Mouse (Mus musculus) hindbrain, embryonic 15.5 days (tissue): ENCODE measurements around the gene Chd4. TPM values are rescaled to one million over a fixed set of nuclear protein-coding genes. Genes with fewer than 3 reads are reported as not detected.

Experiments
- ATAC-seq: fragments of 200-750 bp; cut with Nextera tagmentation; 2 replicates; pipeline ENCODE4 v1.8.0; 2017; ENCODE audit warnings: low read depth, moderate number of reproducible peaks, moderate TSS enrichment; ENCODE audit not compliant: low FRiP score
- H3K27ac ChIP-seq: fragments of 300-500 bp; sonication (generic); replicated peaks from 2 replicates; pipeline ENCODE4 v1.5.1; 2015; ENCODE audit warnings: mild to moderate bottlenecking, inconsistent platforms
- H3K27me3 ChIP-seq: fragments of 300-500 bp; sonication (generic); 2 replicates; pipeline ENCODE4 v1.6.1; 2015; ENCODE audit warnings: control low read depth, inconsistent platforms
- H3K36me3 ChIP-seq: fragments of 300-500 bp; sonication (generic); 2 replicates; pipeline ENCODE4 v1.6.1; 2015; ENCODE audit warnings: control low read depth, inconsistent platforms
- H3K4me1 ChIP-seq: fragments of 300-500 bp; sonication (generic); replicated peaks from 2 replicates; pipeline ENCODE4 v1.6.1; 2015; ENCODE audit warnings: control low read depth, inconsistent platforms
- H3K4me2 ChIP-seq: fragments of 300-500 bp; sonication (generic); 2 replicates; pipeline ENCODE4 v1.6.1; 2015; ENCODE audit warnings: moderate library complexity, mild to moderate bottlenecking, inconsistent platforms
- H3K4me3 ChIP-seq: fragments of 300-500 bp; sonication (generic); 2 replicates; pipeline ENCODE4 v1.5.1; 2015; ENCODE audit warnings: mild to moderate bottlenecking, inconsistent platforms
- H3K9ac ChIP-seq: fragments of 300-500 bp; sonication (generic); 2 replicates; pipeline ENCODE4 v1.6.1; 2015; ENCODE audit warnings: inconsistent platforms
- H3K9me3 ChIP-seq: fragments of 300-500 bp; sonication (generic); 2 replicates; pipeline ENCODE4 v1.6.1; 2016; ENCODE audit warnings: control low read depth, inconsistent platforms
- WGBS: fragments of 180-500 bp; shearing (Covaris S2); methylation state at CpG from one replicate; pipeline ENCODE4 v1.1.7; 2015; 5-methylcytosine and 5-hydroxymethylcytosine counted together
- polyA plus RNA-seq: library from polyadenylated mRNA; unstranded; fragments of >200 nt; fragmentation: Nextera tagmentation; extraction: Ambion mirVana; gene quantifications from 2 replicates; pipeline ENCODE4 v1.2.1, GENCODE M21; 2015

The Chd4 gene
- polyA plus RNA-seq, 1 experiment from 2014 or later: 90.3 TPM

GRCm38 (mm10) chr6:125146148-125146547, 50.4 kb downstream of the Chd4 start:
- peak overlapping the region; percentile 86 for H3K4me3 ChIP-seq
- H3K4me2 ChIP-seq: peak overlapping the region; percentile 75
- H3K9me3 ChIP-seq: no peaks in the 10 kb centered on the region
- no peaks in the 10 kb centered on the region for H3K27me3 ChIP-seq
- ATAC-seq: no peak
- peak overlapping the region; percentile 92 for H3K9ac ChIP-seq
- WGBS: 42% methylated on average over 7 of the region's 7 CpGs
- H3K36me3 ChIP-seq: peaks cover 26% of the 10 kb centered on the region
- peaks cover 52% of the 10 kb centered on the region for H3K4me1 ChIP-seq
- H3K27ac ChIP-seq: 0 out of 2 replicates have a peak overlapping the region, but pooled peaks have one; percentile 29

- Histone ChIP-seq H3K36me3 (peaks cover 21% of the 10 kb centered on the region), H3K9me3 (no peaks in the 10 kb centered on the region), H3K4me3 (peak overlapping the region; percentile 86), H3K9ac (peak overlapping the region; percentile 92), H3K4me2 (peak overlapping the region; percentile 75), H3K4me1 (peaks cover 52% of the 10 kb centered on the region), H3K27me3 (no peaks in the 10 kb centered on the region), H3K27ac (0 out of 2 replicates have a peak overlapping the region, but pooled peaks have one; percentile 16)
- ATAC-seq: no peak
- 76% methylated on average over 4 of the region's 4 CpGs for WGBS
Measured at GRCm38 (mm10) chr6:125146797-125147196, 51.0 kb downstream of the Chd4 start.

DNA sequence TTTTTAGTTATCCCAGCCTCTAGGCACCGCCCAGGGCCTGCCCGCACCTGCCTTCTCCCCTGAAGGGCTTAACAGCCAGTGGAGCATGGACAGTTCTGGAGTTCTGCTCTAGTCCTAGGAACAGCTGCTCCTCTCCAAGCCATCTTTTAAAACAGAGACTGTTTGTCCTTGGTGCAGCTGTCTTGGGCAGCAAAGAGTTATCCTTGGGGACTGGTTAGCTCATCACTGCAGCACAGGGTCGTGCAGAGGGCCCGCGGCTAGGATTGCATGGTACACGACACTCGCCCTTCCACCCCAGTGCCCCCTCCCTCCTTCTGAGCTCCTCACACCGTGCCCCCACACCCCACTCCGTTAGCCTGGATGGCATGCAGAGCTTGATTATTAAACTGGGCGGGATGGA, 51.5 kb downstream of the Chd4 start:
- WGBS: 43% methylated on average over 10 of the region's 10 CpGs

DNA sequence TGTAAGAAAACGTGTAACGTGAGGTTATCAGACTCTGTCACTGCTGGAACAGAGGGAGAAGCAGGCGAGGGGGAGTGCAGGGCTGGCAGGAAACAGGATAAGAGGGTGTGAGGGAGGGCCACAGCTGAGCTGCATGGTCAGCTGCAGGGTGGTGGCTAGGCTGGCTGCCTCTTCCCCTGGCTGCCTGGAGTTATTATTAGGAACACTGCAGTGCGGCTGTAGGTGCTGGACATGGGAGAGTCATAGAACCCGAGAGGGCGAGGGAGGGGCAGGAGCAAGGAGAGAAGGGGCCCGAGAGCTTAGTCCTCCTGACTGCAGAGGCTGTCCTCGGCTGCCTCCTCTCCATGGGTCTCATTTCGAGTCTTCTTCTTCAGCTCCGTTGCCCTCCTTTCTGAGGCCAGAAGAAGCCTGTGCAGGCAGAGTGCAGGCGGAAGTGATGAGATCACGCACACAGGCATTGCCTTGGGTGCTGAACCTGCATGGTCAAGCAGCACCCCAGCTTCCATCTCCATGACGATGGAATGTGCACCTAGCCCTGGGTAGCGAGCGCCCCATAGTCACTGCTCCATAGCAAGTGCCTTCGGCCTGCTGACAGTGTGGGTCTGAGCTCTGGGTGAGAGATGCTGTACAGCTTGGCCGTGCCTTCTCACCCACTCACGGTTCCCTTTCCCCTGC, 52.6 kb downstream of the Chd4 start:
- Histone ChIP-seq H3K27me3 (no peaks in the 10 kb centered on the region), H3K4me3 (no peak overlapping the region), H3K36me3 (peaks cover 29% of the 10 kb centered on the region), H3K27ac (peak overlapping the region; percentile 20; the same call in 1 of the 2 replicates), H3K4me1 (peaks cover 52% of the 10 kb centered on the region), H3K9ac (peak overlapping the region; percentile 32), H3K9me3 (no peaks in the 10 kb centered on the region), H3K4me2 (peak overlapping the region; percentile 75)
- no peak for ATAC-seq
- WGBS: 67% methylated on average over 18 of the region's 18 CpGs

More for the DNA sequence above, 51.5 kb downstream of the Chd4 start:
- peaks cover 52% of the 10 kb centered on the region for H3K4me1 ChIP-seq
- peak overlapping the region; percentile 38 for H3K9ac ChIP-seq
- H3K4me2 ChIP-seq: peak overlapping the region; percentile 75
- peaks cover 21% of the 10 kb centered on the region for H3K36me3 ChIP-seq
- no peak for ATAC-seq
- H3K27me3 ChIP-seq: no peaks in the 10 kb centered on the region
- H3K27ac ChIP-seq: 0 out of 2 replicates have a peak overlapping the region, but pooled peaks have one; percentile 16
- H3K4me3 ChIP-seq: peak overlapping the region; percentile 86
- no peaks in the 10 kb centered on the region for H3K9me3 ChIP-seq

- H3K9ac ChIP-seq: no peak overlapping the region
- H3K4me3 ChIP-seq: no peak overlapping the region
- 75% methylated on average over 16 of the region's 16 CpGs for WGBS
- H3K27ac ChIP-seq: peak overlapping the region; percentile 20; the same call in 1 of the 2 replicates
- H3K4me2 ChIP-seq: peak overlapping the region; percentile 75; the same call in 1 of the 2 replicates
- no peaks in the 10 kb centered on the region for H3K27me3 ChIP-seq
- H3K36me3 ChIP-seq: peaks cover 30% of the 10 kb centered on the region
- H3K4me1 ChIP-seq: peaks cover 52% of the 10 kb centered on the region
- no peaks in the 10 kb centered on the region for H3K9me3 ChIP-seq
- ATAC-seq: no peak
Measured at GRCm38 (mm10) chr6:125148926-125149568, 53.3 kb downstream of the Chd4 start.

DNA sequence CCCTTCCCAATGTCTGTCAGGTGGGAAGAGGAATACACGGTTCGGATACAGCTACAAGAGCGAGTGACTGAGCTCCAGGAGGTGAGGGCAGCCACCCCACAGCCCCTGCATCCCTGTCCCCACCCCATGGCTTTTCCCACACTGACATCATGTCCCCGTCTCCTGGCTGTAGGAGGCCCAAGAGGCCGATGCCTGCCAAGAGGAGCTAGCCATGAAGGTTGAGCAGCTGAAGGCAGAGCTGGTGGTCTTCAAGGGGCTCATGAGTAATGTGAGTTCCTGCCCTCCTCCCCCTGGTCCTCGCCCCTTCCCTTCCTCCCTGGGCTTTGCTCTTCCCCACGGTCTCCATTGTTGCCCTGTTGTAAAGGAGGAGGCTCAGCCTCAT, 53.8 kb downstream of the Chd4 start:
- 60% methylated on average over 7 of the region's 7 CpGs for WGBS
- H3K27ac ChIP-seq: no peak overlapping the region
- H3K4me1 ChIP-seq: peaks cover 48% of the 10 kb centered on the region
- no peak overlapping the region for H3K4me3 ChIP-seq
- H3K9ac ChIP-seq: no peak overlapping the region
- H3K4me2 ChIP-seq: no peak overlapping the region
- H3K36me3 ChIP-seq: peaks cover 28% of the 10 kb centered on the region
- no peaks in the 10 kb centered on the region for H3K9me3 ChIP-seq
- H3K27me3 ChIP-seq: no peaks in the 10 kb centered on the region
- ATAC-seq: no peak

DNA sequence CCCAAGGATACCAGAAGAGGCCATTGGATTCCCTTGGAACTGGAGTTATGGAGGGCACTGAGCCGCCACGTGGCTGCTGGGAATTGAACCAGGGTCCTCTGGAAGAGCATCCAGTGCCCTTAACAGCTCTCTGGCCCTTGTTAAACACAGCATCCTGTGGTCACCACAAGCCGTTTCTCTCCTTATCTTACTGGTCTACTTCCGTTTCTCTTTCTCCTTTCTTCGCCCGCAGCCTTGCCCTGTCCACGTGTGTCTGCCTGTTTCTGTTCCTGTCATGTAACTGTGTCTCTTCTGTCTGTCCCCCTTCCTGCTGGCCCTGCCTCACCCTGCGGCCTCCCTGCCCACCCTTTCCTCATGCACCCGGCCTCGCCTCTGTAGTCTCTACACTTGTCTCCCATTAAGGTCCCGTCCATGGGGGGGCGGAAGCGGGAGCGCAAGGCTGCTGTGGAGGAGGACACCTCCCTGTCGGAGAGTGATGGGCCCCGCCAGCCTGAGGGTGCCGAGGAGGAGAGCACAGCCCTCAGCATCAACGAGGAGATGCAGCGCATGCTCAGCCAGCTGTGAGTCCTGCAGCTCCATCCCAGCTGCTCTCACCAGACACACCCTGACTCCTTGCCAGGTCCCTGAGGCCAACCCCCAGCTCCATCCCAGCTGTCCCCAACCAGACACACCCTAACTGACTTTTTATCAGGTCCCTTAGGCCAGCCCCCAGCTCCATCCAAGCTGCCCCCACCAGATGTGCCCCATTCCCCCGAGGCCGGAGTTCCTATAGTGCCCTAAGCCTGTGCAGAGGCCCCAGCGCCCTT, 56.6 kb downstream of the Chd4 start:
- Histone ChIP-seq H3K4me1 (peaks cover 25% of the 10 kb centered on the region), H3K4me2 (no peak overlapping the region), H3K27ac (no peak overlapping the region), H3K9ac (no peak overlapping the region), H3K9me3 (no peaks in the 10 kb centered on the region), H3K27me3 (no peaks in the 10 kb centered on the region), H3K4me3 (no peak overlapping the region), H3K36me3 (peaks cover 33% of the 10 kb centered on the region)
- ATAC-seq: no peak
- 82% methylated on average over 22 of the region's 22 CpGs for WGBS

GRCm38 (mm10) chr6:125153018-125153389, 57.2 kb downstream of the Chd4 start:
- H3K9me3 ChIP-seq: no peaks in the 10 kb centered on the region
- H3K4me2 ChIP-seq: no peak overlapping the region
- 91% methylated on average over 5 of the region's 5 CpGs for whole genome bisulfite sequencing
- no peak for ATAC-seq
- H3K36me3 ChIP-seq: peaks cover 37% of the 10 kb centered on the region
- H3K4me1 ChIP-seq: peaks cover 19% of the 10 kb centered on the region
- no peaks in the 10 kb centered on the region for H3K27me3 ChIP-seq
- H3K9ac ChIP-seq: no peak overlapping the region
- H3K27ac ChIP-seq: no peak overlapping the region
- no peak overlapping the region for H3K4me3 ChIP-seq

DNA sequence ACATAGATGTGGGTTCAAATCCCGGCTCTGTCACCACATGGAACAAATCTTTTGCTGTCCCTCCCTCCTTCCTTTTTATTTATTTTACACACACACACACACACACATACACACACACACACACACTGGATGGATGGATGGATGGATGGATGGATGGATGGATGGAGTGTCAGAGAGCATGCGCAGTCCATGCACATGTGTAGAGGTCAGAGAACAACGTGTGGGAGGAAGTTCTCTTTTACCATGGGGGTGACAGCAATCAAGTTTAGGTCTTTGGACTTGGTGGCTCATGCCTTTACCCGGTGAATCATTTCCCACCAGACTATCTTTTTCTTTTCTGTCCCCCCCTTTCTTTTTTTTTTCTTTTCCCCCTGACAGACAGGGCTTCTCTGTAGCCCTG, 57.9 kb downstream of the Chd4 start:
- Histone ChIP-seq H3K9ac (no peak overlapping the region), H3K36me3 (peaks cover 40% of the 10 kb centered on the region), H3K27ac (no peak overlapping the region), H3K27me3 (no peaks in the 10 kb centered on the region), H3K4me2 (no peak overlapping the region), H3K4me1 (peaks cover 12% of the 10 kb centered on the region), H3K9me3 (no peaks in the 10 kb centered on the region), H3K4me3 (no peak overlapping the region)
- 92% methylated on average over 4 of the region's 4 CpGs for WGBS
- no peak for ATAC-seq

- Histone ChIP-seq H3K4me1 (peaks cover 3% of the 10 kb centered on the region), H3K9ac (no peak overlapping the region), H3K9me3 (no peaks in the 10 kb centered on the region), H3K27me3 (no peaks in the 10 kb centered on the region), H3K4me2 (no peak overlapping the region), H3K36me3 (peaks cover 48% of the 10 kb centered on the region), H3K4me3 (no peak overlapping the region), H3K27ac (no peak overlapping the region)
- ATAC-seq: no peak
Measured at GRCm38 (mm10) chr6:125154550-125154949, 58.8 kb downstream of the Chd4 start.

DNA sequence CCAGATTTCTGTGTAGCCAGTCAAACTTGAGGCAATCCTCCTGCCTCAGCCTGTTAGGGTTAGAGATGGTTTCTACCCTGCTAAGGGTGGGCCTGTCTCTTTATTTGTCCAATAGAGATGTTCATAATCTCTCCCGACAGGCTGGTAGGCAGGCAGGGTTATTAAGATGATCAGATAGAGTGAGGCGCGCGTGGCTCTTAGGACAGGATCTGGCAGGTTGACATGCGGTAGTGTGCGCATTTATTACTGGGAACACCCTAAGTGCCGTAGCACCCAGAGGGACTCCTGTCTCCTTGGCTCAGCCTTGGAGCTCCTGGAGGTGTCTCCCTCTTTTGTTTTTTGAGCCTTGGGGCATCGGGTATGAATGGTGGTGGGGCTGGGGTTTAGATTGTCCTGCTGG, 59.5 kb downstream of the Chd4 start:
- H3K4me2 ChIP-seq: no peak overlapping the region
- H3K4me1 ChIP-seq: no peaks in the 10 kb centered on the region
- H3K36me3 ChIP-seq: peaks cover 55% of the 10 kb centered on the region
- no peaks in the 10 kb centered on the region for H3K27me3 ChIP-seq
- H3K27ac ChIP-seq: no peak overlapping the region
- H3K9me3 ChIP-seq: no peaks in the 10 kb centered on the region
- 82% methylated on average over 8 of the region's 8 CpGs for WGBS
- ATAC-seq: no peak
- no peak overlapping the region for H3K4me3 ChIP-seq
- no peak overlapping the region for H3K9ac ChIP-seq

DNA sequence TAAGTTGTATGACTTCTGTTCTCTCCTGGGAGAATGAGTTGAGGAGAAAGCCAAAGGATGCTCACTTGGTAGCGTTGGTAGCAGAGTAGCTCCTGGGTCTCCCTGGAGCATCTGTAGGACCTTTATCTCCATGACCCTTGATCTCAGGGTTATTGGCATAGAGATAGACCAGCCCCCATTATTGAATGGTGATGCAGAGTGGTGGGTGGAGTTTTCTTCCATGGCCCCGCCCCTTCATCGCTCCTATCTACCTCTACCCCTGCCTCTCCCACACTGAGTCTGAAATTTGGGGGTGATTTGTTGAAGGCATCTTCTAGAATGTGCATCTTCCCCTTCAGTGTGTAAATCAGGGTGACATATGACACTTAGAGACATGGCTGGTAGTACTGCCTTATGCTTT, 60.7 kb downstream of the Chd4 start:
- 92% methylated on average over 3 of the region's 3 CpGs for WGBS
- Histone ChIP-seq H3K27ac (no peak overlapping the region), H3K4me3 (no peak overlapping the region), H3K27me3 (no peaks in the 10 kb centered on the region), H3K36me3 (peaks cover 60% of the 10 kb centered on the region), H3K9me3 (no peaks in the 10 kb centered on the region), H3K4me2 (no peak overlapping the region), H3K4me1 (peaks cover 2% of the 10 kb centered on the region), H3K9ac (no peak overlapping the region)
- ATAC-seq: no peak
